Mouse (Mus musculus) left cerebral cortex, postnatal 10 days (tissue): ENCODE measurements around the gene Arrdc5. TPM values are rescaled to one million over a fixed set of nuclear protein-coding genes. Genes with fewer than 3 reads are reported as not detected.

ENCODE experiments used
- DNase-seq, 2 experiments: peaks; one replicate each; pipeline ENCODE4 v3.0.0; 2021 to 2022; ENCODE audit warnings: low spot score in 2 of 2, mixed read lengths in 1 of 2; ENCODE audit errors: extremely low spot score in 1 of 2
- intact Hi-C: fragments of 180-260 bp; cut with DNase I; formaldehyde crosslinking; loops from one replicate; pipeline ENCODE4 v1.15.1; 2025
- total RNA-seq, 2 experiments: library from RNA; stranded (reverse); gene quantifications; 2 replicates each; pipeline ENCODE4 v1.2.3; 2021

The Arrdc5 gene
- total RNA-seq, 2 experiments from 2014 or later: not detected

DNA sequence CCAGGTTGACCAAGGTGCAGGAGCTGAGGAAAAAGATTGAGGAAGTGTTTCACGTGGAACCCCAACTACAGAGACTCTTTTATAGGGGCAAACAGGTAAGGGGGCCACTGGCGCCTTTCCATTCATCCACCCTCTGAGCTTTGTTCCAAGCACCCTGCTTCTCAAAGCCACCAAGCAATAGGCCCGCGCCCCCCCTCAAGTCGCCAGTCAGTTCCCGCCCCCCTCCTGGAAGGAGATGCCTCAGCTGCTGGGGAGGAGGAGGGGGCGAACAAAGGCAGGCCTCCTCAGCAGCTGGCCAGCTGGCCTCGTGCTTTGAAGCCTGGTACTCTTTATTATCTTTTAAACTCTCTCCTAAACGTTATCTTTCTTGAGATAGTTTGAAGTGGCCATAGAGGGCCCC, 5.1 kb upstream of the Arrdc5 start:
- intact Hi-C loops: no loop called here
- DNase-seq: no peak

DNA sequence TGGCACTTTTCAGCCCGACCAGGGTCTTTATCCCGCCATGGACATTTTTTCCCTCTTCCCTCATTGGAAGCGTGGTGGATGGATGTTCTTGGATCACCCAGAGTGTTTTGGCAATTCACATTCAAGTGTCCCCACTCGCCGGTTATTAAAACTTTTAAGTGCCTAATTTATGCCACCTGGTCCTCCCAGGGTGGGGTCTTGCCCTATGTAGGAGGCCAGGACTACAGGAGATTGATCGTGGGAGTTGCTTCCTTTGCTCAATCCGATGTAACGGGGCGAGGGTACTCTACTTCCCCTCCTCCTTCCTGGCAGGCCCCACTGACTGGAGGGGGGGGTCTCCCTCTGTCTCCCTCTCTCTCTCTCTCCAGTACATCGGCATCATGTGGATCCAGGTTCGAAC, 4.6 kb upstream of the Arrdc5 start:
- no peak for DNase-seq
- intact Hi-C loops: no loop called here

DNA sequence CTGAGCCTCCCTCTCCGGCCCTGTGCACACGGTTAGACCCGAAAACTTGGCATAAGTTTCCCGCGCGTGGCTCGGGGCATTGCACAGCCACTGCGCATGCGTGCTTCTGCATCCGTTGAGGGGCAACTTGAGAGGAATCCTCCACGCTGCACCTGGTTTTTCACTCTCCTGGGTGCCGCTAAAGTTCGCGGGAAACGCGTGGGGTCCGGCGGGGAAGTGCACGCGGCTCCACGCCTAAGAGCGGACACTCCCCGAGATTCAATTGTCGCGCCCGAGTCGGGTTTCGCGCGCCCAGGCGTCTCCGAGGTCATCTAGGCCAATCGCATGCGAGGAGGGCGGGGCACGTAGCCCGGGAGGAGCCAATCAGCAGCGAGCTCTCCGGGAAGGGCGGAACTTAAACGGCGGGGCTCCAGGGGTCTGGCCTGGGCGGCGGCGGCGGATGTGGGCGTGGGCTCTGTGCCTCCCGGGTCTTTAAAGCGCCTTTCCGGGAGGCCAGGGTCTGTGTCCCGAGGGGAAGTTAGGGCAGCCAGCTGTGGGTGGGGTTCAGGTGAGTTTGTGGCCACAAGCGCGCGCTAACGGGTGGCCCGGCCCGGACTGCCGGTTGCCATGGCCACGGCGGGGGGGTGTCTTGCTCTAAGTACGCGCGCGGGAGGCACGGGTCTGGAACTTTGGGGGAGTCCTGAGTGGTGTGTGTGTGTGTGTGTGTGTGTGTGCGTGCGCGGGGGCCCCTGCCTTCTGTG, 3.9 kb upstream of the Arrdc5 start:
- intact Hi-C loops: no loop called here
- peak; percentile 90 to 97 for DNase-seq

DNA sequence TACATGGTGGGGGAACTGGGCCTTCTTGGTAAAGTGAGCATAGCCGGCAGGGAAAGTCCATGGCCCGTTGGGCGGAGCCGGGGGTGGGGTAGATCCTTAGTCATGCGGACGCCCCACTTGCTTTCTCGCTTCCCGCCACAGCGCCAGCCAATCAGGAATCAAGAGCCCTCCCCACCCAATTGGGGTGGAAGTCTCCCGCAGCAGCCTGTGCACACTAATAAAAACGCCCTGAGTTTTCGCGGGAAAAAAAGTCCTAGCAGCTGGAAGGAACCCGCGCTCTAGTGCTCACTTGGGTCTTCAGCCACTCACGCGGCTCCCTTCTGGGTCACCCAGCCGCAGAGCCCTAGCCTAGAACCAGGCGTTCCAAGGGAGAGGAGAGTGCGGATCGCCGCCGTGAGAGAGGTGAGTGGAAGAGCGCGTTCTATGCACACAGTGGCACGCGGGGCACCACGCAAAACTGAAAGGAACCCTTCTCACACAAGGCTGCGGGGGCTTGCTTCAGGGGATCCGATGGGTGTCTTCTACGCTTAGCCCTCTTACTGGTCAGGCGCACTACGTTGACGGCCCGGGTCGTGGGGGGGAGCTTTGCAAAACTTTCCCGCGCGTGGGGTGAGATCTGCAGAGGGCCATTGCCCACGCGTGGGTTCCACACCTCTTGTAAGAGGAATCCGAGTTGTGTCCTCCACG, 3.2 kb upstream of the Arrdc5 start, which contains the start of gene Uhrf1:
Uhrf1 (plus strand) TSS at position 162 of the 687 bp plus-strand sequence.
- DNase-seq: peak; percentile 11 to 84
- intact Hi-C loops: no loop called here

DNA sequence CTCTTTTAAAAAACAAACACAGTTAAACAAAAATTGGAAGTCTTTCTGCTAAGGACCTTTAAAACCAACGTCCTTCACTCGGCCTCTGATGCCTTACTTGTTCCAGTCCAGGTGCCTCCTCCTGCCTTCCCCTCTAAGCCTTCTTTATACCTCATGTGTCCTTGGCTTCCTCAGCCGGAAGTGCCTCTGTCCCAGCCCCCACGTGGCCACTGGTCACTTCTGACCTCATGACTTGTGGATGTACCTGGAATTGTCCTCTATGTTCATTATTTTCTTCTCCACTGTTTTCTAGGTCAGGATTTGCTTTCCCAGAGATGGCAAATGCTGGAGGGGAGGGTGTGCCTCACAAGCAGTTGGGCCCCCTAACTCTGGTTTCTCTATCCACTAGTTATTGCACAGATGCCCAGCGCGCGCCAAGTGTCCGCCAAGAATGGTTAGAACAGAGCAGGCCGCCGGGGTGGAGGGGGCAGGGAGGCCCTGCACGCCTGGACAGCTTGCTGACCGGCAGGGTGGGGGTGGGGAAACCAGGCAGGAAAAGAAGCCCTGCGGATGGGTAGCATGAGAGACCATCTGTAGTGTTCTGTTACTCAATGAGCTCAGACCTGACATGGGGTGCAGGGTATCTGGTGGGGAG, 2.4 kb upstream of the Arrdc5 start:
- intact Hi-C loops: no loop called here

DNA sequence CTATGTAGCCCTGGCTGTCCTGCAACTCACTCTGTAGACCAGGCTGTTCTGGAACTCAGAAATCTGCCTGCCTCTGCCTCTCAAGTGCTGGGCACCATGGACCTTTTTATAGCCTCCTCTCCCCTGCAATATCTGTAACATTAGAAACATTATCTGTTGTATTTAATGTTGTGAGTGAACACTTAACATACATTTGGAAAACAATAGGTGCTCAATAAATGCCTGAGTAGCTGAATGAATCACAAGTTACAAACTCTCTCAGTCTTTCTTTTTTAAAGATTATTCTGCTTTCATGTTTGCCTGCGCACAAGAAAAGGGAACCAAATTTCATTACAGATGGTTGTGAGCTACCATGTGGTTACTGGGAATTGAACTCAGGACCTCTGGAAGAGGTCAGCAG, 1.8 kb downstream of the Arrdc5 start:
- intact Hi-C loops: no loop called here
- DNase-seq: no peak

More for the DNA sequence above, 2.4 kb upstream of the Arrdc5 start:
- DNase-seq: no peak

DNA sequence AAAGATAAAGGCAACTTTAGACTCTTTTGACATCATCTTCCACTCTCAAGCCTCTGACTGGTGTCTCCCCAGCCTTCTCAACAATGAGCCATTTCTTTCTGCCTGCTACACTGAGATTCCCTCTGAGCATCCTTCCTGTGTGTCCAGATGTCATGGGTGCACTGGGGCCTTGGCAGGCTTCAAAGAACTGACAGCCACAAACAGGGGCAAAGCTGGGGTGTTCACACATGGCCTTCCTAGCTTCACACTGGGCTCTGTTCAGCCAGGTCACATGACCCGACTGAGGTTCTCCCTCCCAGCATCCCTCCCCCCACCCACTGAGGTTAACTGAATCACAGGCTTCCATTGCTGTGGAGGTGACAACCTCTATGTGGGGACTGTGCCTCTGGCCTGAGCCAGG, 3.9 kb downstream of the Arrdc5 start:
- intact Hi-C loops: no loop called here

DNA sequence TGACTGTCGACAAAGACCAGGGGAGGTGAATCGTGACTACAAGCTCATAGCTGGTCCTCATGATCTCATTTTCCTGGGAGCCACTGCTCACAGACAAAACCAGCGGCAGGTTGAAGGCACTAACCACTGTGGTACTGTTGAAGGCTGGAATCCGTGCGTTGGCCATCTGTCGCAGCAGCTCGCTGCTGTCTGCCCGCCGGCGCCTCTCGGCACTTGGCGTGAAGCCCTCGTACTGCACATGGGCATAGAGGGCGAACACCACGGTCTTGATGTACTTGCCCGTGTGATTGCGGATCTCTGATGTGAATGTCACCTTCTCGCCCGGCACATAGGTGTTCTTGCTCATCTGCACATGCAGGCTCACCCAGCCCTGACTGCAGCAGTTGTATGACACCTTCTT, 5.8 kb downstream of the Arrdc5 start:
- peak in 1 of 2 experiments; percentile 60 for DNase-seq
- intact Hi-C loops: no loop called here

More for the DNA sequence above, 3.9 kb downstream of the Arrdc5 start:
- no peak for DNase-seq

DNA sequence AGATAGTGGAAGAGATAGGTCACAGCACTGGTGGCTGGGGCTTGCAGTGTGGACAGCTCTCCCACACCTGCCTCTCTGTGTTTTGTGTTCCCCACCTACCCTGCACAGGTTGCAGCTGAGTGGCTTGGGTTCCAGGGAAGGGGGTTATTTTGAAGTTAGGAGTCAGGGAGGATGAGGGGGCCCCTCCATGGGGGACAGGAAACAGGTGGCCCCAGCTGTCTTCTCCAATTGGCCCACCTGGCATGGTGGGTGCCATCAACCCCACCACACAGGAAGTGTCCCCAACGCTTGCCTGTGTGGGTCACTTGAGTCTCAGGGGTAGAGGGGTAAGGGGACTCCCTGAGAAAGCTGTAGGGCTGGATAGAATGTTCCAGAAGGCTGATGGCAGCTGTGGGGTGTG, 6.8 kb downstream of the Arrdc5 start:
- no peak for DNase-seq
- intact Hi-C loops: no loop called here

DNA sequence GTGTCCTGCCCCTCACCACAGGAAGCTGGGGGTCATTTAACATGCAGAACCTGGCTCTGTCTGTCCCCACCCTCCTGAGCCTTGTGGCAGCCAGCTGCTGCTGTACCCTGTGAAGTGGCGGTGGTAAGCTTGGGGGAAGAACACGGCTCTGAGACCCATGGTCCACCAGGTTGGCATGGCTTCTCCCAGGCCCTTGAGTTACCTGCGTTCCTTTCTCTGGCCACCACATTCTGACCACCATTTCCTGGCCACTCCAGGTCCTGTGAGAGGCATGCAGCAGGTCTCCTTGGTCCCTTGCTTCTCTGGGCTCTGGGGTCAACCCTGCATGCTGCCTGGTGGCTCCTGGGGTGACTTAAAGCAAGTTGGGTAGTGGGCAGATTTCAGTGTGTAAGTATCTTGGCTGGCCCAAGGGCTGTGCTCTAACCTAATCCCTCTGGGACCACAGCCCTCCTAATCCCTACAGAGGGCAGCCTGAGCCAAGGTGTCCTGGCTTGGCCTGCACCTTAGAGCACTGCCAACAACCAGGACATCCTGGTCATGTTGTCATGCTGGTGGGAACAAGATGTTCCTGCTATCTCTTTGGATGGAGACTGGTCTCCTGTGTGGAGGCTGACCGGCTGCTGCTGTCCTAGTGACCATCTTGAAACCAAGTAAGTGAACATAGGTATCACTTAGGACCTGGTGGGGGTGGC, 7.4 kb downstream of the Arrdc5 start, which contains the start of gene Plin3:
Plin3 (minus strand) TSS at position 343 of the 692 bp plus-strand sequence.
- DNase-seq: no peak
- intact Hi-C loops: no loop called here

DNA sequence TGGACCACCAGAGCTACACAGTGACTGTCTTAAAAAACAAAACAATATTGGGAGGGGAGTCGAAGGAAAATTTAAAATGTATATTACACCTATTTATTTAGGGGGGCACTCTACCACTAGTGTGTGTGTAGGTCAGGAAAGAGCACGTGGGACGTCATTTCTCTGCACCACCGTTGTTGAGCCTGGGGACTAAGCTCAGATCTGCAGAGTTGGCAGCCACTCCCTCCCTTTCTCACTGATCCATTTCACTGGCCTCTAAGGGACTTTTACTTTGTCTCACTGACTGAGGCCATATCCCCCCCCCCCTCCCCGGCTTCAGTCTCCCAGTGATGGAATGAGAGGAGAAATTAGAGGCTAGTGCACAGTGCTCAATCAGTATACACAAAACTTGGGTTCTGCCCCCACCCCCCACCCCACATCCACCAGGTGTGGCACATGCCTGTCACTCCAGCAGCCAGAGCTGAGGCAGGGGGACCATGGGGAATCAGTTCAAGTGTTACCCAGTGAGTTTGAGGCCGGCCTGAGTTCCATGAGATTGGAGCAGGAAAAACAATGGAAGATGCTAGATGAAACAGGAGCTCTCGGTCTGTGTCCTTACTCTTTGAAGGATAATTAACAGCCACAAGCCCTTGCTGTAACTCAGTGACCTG, 8.1 kb downstream of the Arrdc5 start:
- DNase-seq: no peak
- intact Hi-C loops: no loop called here

DNA sequence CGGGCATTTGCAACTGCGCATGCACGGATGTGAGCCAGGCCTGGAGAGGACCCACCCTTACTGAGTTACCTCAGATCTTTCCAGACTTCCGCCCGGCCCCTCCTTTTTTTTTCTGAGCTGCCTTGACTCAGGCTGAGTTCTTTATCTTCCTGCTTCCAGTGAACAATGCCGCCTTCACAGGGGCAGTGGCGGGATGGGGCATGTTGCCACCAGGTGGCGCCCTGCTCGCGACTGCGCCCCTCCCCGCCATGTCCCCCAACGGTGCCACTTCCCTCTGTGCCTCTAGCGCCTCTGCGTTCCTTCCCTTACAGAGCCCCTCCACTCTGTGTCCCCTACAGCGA, 8.9 kb downstream of the Arrdc5 start:
- intact Hi-C loops: no loop called here

DNA sequence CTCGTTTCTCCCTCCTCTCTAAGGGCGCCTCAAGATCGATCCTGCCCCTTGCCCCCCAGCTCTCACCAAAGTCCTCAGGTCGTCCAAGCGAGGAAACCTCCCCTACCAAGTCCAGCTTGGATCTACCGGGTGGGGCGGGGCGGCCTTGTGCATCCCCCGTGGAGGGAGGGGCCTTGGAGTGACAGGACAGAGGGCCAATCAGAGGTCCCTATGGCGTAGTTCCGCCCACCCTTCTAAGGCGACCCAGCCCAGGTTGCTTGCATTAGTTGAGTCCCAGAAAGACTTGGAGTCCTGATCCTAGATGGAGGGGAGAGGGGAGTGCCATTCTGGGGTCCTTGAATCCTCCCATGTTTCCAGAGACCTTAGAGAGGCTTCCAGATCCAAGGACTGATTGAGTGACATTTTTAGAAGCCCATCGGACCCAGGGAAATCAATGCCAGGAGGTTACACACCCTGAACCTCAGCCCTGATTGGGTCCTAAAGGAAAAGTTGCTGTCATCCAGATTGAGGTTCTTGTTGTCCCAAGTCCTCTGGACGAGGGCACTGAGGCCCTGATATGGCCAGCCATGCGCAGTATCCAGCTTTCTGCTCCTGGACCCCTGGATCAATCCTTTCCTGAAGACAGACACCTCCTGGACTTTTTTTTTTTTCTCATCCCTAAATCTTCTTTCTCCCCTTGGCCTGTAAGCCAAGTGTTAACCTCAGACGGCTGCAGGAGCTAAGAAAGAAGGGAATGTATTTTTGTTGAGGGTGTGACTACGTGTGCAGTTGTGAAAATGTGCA, 9.5 kb downstream of the Arrdc5 start:
- intact Hi-C loops: no loop called here
- DNase-seq: peak in 1 of 2 experiments; percentile 92

More for the DNA sequence above, 8.9 kb downstream of the Arrdc5 start:
- DNase-seq: peak; percentile 63 to 91

DNA sequence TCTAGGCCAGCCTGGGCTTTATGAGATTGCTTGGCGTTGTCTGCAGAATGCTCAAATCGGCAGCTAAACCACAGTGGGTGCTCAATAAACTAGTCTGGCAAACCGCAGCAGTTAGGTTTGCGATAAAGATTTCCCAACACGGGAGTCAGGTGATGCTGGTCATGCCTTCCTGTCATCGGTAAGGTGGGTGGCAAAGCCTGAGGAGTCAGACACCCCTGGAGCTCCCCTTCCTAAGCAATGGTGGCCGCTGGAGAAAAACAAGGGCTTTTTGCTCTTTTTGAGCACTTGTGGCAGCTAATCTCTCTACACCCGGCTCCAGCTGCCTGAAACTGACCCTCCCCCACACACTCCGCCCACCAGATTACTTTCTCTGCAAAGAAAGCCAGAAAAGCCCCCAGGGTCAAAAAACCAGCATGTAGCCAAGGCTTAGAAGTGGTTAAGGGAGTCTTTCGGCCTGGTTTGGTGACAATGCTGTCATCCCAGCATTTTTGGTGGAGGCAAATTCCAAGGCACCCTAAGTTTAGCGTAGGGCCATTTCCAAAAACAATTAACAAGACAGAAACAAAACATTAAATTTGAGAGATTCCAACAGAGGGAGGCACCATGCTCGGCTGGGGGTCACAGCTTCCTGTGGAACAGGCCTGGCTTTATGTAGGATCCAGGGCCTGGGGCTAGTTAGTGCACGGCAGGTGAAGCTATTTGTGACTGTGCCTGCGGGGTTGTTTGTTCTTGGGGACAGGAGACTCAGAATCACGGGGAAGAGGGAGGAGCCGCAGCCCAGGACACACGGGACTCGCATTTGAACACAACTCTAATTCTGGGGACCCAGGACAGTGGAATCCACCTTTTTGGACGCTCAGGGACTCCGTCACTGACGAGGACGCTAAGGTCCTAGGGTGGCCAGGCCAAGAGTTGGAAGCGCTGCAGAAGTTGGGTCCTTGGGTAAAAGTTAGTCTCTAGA, 10.4 kb downstream of the Arrdc5 start:
- DNase-seq: peak in 1 of 2 experiments; percentile 72
- intact Hi-C loops: no loop called here

DNA sequence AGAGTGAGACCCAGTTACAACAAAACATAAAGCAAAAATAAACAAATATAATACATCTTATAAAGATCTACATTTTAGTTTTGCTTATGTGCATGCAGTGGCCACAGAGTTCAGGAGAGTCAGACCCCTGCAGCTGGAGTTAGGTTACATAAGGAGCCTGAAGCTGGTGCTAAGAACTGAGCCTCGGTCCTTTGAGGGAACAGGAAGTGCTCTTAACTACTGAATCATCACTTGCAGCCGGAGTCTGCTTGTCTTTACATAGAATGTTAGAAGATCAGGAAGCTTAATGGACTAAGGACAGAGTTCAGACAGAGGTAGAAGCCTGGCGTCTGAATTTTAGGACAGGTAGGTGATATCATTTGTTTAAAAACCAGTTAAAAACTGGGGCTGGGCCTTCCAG, 11.2 kb downstream of the Arrdc5 start:
- no peak for DNase-seq
- intact Hi-C loops: no loop called here

DNA sequence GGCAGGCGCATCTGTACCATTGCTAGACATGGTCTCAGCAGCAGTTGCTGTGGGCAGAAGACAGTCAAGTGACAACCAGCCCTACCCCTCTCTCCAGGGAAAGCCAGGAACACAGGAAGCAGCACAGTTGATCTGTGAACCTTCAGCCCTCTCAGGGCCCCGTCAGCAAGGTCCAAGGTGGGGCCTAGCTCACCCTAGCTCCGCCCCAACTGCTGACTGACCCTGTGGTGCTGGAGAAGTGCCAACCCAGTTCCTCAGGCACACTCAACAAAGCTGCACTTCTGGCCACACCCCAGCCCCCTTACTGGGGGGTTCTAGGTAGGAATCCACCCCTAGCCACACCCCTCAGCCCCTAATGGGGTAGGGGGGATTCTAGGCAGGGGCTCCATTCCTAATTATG, 12.3 kb downstream of the Arrdc5 start:
- intact Hi-C loops: no loop called here
- DNase-seq: peak in 1 of 2 experiments; percentile 79

DNA sequence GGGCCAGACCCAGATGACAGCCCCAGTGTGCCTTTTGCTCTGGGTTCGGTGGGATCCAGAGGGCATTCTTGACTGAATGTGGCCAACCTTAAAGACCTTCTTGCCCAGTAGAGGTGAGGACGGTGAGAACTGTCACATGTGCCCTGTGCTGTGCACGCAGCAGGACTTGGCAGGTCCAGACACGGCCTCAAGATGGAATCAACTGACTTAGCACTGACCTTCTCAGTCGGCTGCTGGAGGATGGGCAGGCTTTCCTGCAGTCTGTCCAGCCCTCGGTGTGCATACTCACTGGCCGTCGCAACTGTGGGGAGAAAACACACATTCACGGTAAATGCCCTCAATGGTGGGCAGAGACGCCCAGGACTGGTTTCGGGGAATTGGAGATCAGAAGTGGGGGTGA, 14.1 kb downstream of the Arrdc5 start:
- no peak for DNase-seq
- intact Hi-C loops: no loop called here
